Mouse (Mus musculus): ENCODE measurements around the gene Hrasls5. TPM values are rescaled to one million over a fixed set of nuclear protein-coding genes. Genes with fewer than 3 reads are reported as not detected.

The Hrasls5 gene
- polyA plus RNA-seq, 1 experiment from 2014 or later: not detected

DNA sequence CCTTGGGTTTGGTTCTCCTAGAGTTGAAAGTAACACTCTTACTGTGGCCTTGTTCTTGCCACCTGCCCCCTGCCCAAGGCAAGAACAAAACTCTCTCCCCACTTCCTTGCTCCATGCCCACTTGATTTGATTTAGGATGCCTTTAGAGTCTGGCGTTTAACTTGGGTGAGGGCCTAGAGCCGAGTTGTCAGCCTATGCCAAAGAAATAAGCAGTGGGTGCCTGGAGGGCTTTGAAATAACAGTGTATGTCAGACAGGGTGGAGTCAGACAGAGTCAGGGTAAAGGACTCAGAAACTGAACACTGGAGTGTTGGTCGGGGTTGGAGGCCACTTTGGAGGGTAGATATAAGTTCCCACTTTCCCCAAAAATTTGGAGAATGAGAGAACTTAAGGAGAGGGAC lies 4.7 kb downstream of the Hrasls5 start:
- DNase-seq (ENCODE audit: low spot score): no peak
- ATAC-seq (replicated peaks; ENCODE audit: low FRiP score, low TSS enrichment, low read depth): no peak
- WGBS: 62% methylated on average over 3 of the region's 3 CpGs
- no peak overlapping the region for H3K4me3 ChIP-seq (ENCODE audit: low read depth, low read length)
- no peak overlapping the region for H3K27ac ChIP-seq (ENCODE audit: low read depth)
- no peaks in the 10 kb centered on the region for H3K9me3 ChIP-seq (ENCODE audit: control insufficient read depth, low read length)
- H3K27me3 ChIP-seq (replicated peaks; ENCODE audit: control insufficient read depth, insufficient read depth, low read length): 0 out of 2 replicates have a peak, but pooled peaks cover 3% of the 10 kb centered on the region
- H3K4me2 ChIP-seq (ENCODE audit: low read length): no peak overlapping the region
- H3K9ac ChIP-seq (ENCODE audit: low read length): no peak overlapping the region
- no peaks in the 10 kb centered on the region for H3K4me1 ChIP-seq (replicated peaks; ENCODE audit: control insufficient read depth, insufficient read depth, low read length)
- no peaks in the 10 kb centered on the region for H3K36me3 ChIP-seq (ENCODE audit: control insufficient read depth, insufficient read depth, low read length)

DNA sequence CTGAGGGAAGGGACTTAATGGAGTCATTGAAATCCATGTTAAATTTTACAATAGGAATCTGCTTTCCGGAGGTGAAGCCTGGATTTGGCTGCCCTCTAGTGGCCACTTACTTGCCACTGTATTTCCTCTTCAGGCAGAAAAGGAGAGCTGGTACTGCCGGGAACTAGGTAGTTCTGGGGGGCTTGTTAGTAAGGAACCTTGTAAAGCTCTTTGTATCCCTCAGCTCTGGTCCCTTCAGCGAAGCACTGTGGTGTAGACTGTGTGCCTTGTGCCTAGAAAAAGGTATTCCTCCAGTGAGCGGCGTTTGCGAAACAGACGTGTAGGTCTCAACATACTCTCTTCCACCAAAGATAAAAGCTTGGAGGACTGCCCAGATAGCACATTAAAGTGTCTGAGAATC lies 5.4 kb downstream of the Hrasls5 start:
- 0 out of 2 replicates have a peak, but pooled peaks cover 3% of the 10 kb centered on the region for H3K27me3 ChIP-seq (replicated peaks; ENCODE audit: control insufficient read depth, insufficient read depth, low read length)
- no peaks in the 10 kb centered on the region for H3K4me1 ChIP-seq (replicated peaks; ENCODE audit: control insufficient read depth, insufficient read depth, low read length)
- H3K36me3 ChIP-seq (ENCODE audit: control insufficient read depth, insufficient read depth, low read length): no peaks in the 10 kb centered on the region
- no peak overlapping the region for H3K9ac ChIP-seq (ENCODE audit: low read length)
- no peak overlapping the region for H3K4me3 ChIP-seq (ENCODE audit: low read depth, low read length)
- no peak overlapping the region for H3K27ac ChIP-seq (ENCODE audit: low read depth)
- WGBS: 45% methylated on average over 7 of the region's 7 CpGs
- ATAC-seq (replicated peaks; ENCODE audit: low FRiP score, low TSS enrichment, low read depth) (no peak), DNase-seq (ENCODE audit: low spot score) (peak; percentile 76)
- H3K4me2 ChIP-seq (ENCODE audit: low read length): no peak overlapping the region
- no peaks in the 10 kb centered on the region for H3K9me3 ChIP-seq (ENCODE audit: control insufficient read depth, low read length)

DNA sequence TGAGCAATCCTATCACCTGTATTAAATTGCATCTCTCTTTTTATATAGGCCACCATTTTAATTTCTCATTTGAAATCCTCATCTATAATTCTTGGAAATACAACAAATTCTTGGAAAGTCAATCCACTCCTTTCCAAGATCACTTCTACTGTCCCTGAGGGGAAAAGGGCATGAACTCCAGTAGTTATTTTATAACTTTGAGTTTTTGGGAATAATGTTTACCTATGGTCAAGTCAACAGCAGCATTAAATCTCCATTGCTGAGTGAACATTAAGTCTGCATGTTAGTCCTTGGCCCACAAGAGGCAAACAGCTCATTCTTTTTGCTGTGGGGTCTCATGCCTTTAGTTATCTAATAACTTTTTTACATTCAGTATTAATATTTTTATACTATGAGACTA lies 20.7 kb downstream of the Hrasls5 start:
- Histone ChIP-seq H3K27ac (ENCODE audit: low read depth) (no peak overlapping the region), H3K9me3 (ENCODE audit: control insufficient read depth, low read length) (no peaks in the 10 kb centered on the region), H3K4me3 (ENCODE audit: low read depth, low read length) (no peak overlapping the region), H3K9ac (ENCODE audit: low read length) (no peak overlapping the region), H3K4me1 (replicated peaks; ENCODE audit: control insufficient read depth, insufficient read depth, low read length) (no peaks in the 10 kb centered on the region), H3K4me2 (ENCODE audit: low read length) (no peak overlapping the region), H3K27me3 (replicated peaks; ENCODE audit: control insufficient read depth, insufficient read depth, low read length) (no peaks in the 10 kb centered on the region), H3K36me3 (ENCODE audit: control insufficient read depth, insufficient read depth, low read length) (no peaks in the 10 kb centered on the region)
- ATAC-seq (replicated peaks; ENCODE audit: low FRiP score, low TSS enrichment, low read depth): no peak
- no peak for DNase-seq (ENCODE audit: low spot score)

GRCm38 (mm10) chr19:7633786-7634185 lies 21.4 kb downstream of the Hrasls5 start:
- H3K9me3 ChIP-seq (ENCODE audit: control insufficient read depth, low read length): no peaks in the 10 kb centered on the region
- H3K27ac ChIP-seq (ENCODE audit: low read depth): no peak overlapping the region
- no peaks in the 10 kb centered on the region for H3K4me1 ChIP-seq (replicated peaks; ENCODE audit: control insufficient read depth, insufficient read depth, low read length)
- no peak overlapping the region for H3K4me2 ChIP-seq (ENCODE audit: low read length)
- H3K27me3 ChIP-seq (replicated peaks; ENCODE audit: control insufficient read depth, insufficient read depth, low read length): no peaks in the 10 kb centered on the region
- DNase-seq (ENCODE audit: low spot score): no peak
- no peaks in the 10 kb centered on the region for H3K36me3 ChIP-seq (ENCODE audit: control insufficient read depth, insufficient read depth, low read length)
- no peak overlapping the region for H3K4me3 ChIP-seq (ENCODE audit: low read depth, low read length)
- WGBS: 72% methylated on average over 1 of the region's 1 CpGs
- ATAC-seq (replicated peaks; ENCODE audit: low FRiP score, low TSS enrichment, low read depth): no peak
- H3K9ac ChIP-seq (ENCODE audit: low read length): no peak overlapping the region

GRCm38 (mm10) chr19:7648913-7649666 lies 36.7 kb downstream of the Hrasls5 start:
- Histone ChIP-seq H3K27me3 (replicated peaks; ENCODE audit: control insufficient read depth, insufficient read depth, low read length) (no peaks in the 10 kb centered on the region), H3K4me1 (replicated peaks; ENCODE audit: control insufficient read depth, insufficient read depth, low read length) (no peaks in the 10 kb centered on the region), H3K27ac (ENCODE audit: low read depth) (no peak overlapping the region), H3K36me3 (ENCODE audit: control insufficient read depth, insufficient read depth, low read length) (no peaks in the 10 kb centered on the region), H3K4me2 (ENCODE audit: low read length) (no peak overlapping the region), H3K9ac (ENCODE audit: low read length) (no peak overlapping the region), H3K4me3 (ENCODE audit: low read depth, low read length) (no peak overlapping the region), H3K9me3 (ENCODE audit: control insufficient read depth, low read length) (no peaks in the 10 kb centered on the region)
- DNase-seq (ENCODE audit: low spot score) (no peak), ATAC-seq (replicated peaks; ENCODE audit: low FRiP score, low TSS enrichment, low read depth) (no peak)
- WGBS: 81% methylated on average over 8 of the region's 8 CpGs

DNA sequence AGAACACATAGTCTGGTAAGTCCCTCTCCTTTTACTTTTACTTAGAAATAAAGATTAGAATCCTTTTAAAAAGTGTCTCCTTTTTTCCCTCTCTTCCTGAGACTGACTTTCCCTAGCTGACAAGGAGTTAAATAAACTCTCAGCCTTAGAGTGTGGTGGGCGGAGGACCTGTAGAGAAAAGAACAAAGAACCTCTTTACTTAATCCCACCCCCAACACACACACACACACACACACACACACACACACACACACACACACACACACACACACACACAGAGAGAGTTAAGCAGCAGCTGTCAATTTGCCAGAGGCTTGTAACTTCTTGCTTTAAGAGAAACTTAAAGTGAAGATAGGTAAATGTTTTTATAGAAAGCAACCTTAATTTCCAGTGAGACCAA lies 59.7 kb downstream of the Hrasls5 start:
- H3K27me3 ChIP-seq (replicated peaks; ENCODE audit: control insufficient read depth, insufficient read depth, low read length): no peaks in the 10 kb centered on the region

GRCm38 (mm10) chr19:7687988-7688387 lies 75.6 kb downstream of the Hrasls5 start:
- no peak overlapping the region for H3K9ac ChIP-seq (ENCODE audit: low read length)
- ATAC-seq (replicated peaks; ENCODE audit: low FRiP score, low TSS enrichment, low read depth) (no peak), DNase-seq (ENCODE audit: low spot score) (no peak)
- H3K27me3 ChIP-seq (replicated peaks; ENCODE audit: control insufficient read depth, insufficient read depth, low read length): no peaks in the 10 kb centered on the region
- 81% methylated on average over 1 of the region's 1 CpGs for WGBS
- no peaks in the 10 kb centered on the region for H3K4me1 ChIP-seq (replicated peaks; ENCODE audit: control insufficient read depth, insufficient read depth, low read length)
- no peaks in the 10 kb centered on the region for H3K9me3 ChIP-seq (ENCODE audit: control insufficient read depth, low read length)
- H3K4me2 ChIP-seq (ENCODE audit: low read length): no peak overlapping the region
- no peaks in the 10 kb centered on the region for H3K36me3 ChIP-seq (ENCODE audit: control insufficient read depth, insufficient read depth, low read length)
- H3K27ac ChIP-seq (ENCODE audit: low read depth): no peak overlapping the region
- no peak overlapping the region for H3K4me3 ChIP-seq (ENCODE audit: low read depth, low read length)

More for the DNA sequence above, 59.7 kb downstream of the Hrasls5 start:
- H3K9me3 ChIP-seq (ENCODE audit: control insufficient read depth, low read length): no peaks in the 10 kb centered on the region
- no peaks in the 10 kb centered on the region for H3K36me3 ChIP-seq (ENCODE audit: control insufficient read depth, insufficient read depth, low read length)
- H3K9ac ChIP-seq (ENCODE audit: low read length): no peak overlapping the region
- no peaks in the 10 kb centered on the region for H3K4me1 ChIP-seq (replicated peaks; ENCODE audit: control insufficient read depth, insufficient read depth, low read length)
- no peak overlapping the region for H3K4me3 ChIP-seq (ENCODE audit: low read depth, low read length)
- no peak overlapping the region for H3K27ac ChIP-seq (ENCODE audit: low read depth)
- WGBS: 29% methylated on average over 1 of the region's 1 CpGs
- DNase-seq (ENCODE audit: low spot score): no peak
- ATAC-seq (replicated peaks; ENCODE audit: low FRiP score, low TSS enrichment, low read depth): no peak
- H3K4me2 ChIP-seq (ENCODE audit: low read length): no peak overlapping the region

Other genes starting within 250 kb of the Hrasls5 start
- gene Spindoc, start 229.5 kb upstream of the Hrasls5 start, polyA plus RNA-seq (2014; fragmentation: Nextera tagmentation; extraction: Ambion mirVana): 23.7 and 24.3 TPM in 2 replicates
- 9.1 and 9.4 TPM in 2 replicates for gene 2700081O15Rik, start 194.9 kb upstream of the Hrasls5 start, polyA plus RNA-seq (2014; fragmentation: Nextera tagmentation; extraction: Ambion mirVana)
- 117 and 123 TPM in 2 replicates for gene Rtn3, start 129.3 kb upstream of the Hrasls5 start, polyA plus RNA-seq (2014; fragmentation: Nextera tagmentation; extraction: Ambion mirVana)
- gene Atl3, start 118.5 kb upstream of the Hrasls5 start, polyA plus RNA-seq (2014; fragmentation: Nextera tagmentation; extraction: Ambion mirVana): 12.1 and 15.4 TPM in 2 replicates
- gene Pla2g16, start 55.1 kb upstream of the Hrasls5 start, polyA plus RNA-seq (2014; fragmentation: Nextera tagmentation; extraction: Ambion mirVana): 7.0 and 8.4 TPM in 2 replicates
- gene Lgals12, start 5.3 kb upstream of the Hrasls5 start, polyA plus RNA-seq (2014; fragmentation: Nextera tagmentation; extraction: Ambion mirVana): 0.88 and 0.93 TPM in 2 replicates
- not detected in 2 replicates for gene Slc22a19, start 98.8 kb downstream of the Hrasls5 start, polyA plus RNA-seq (2014; fragmentation: Nextera tagmentation; extraction: Ambion mirVana)
- gene Slc22a26, start 190.1 kb downstream of the Hrasls5 start, polyA plus RNA-seq (2014; fragmentation: Nextera tagmentation; extraction: Ambion mirVana): not detected in 2 replicates

Measured in intestine, embryonic 14.5 days (tissue).